Mouse (Mus musculus) telencephalon, adult 2 months (tissue): ENCODE measurements at regions not wholly inside any gene's neighbourhood (a gene's known extent, or its start where the extent isn't known, plus 50 kb on each side); places are given as distances from the start of the nearest gene placed in this dataset.

Source experiments
- DNase-seq: peaks from one replicate; pipeline ENCODE4 v3.0.0-alpha.2; 2011; ENCODE audit warnings: low read depth, low spot score

GRCm38 (mm10) chr9:76734387-76734786 lies 167.5 kb upstream of the Fam83b start:
- DNase-seq = no peak

GRCm38 (mm10) chr9:76733812-76734211 lies 166.9 kb upstream of the Fam83b start:
- DNase-seq = no peak

- no peak for DNase-seq
Measured at GRCm38 (mm10) chr9:76722881-76723280, 156.0 kb upstream of the Fam83b start.

GRCm38 (mm10) chr9:76715852-76716251 lies 148.9 kb upstream of the Fam83b start:
- no peak for DNase-seq

GRCm38 (mm10) chr9:76706451-76706850 lies 139.5 kb upstream of the Fam83b start:
- no peak for DNase-seq

- peak; percentile 47 for DNase-seq
Measured at GRCm38 (mm10) chr9:76705786-76706185, 138.9 kb upstream of the Fam83b start.

- no peak for DNase-seq
Measured at GRCm38 (mm10) chr9:76695547-76695946, 128.6 kb upstream of the Fam83b start.

- no peak for DNase-seq
Measured at GRCm38 (mm10) chr9:76692976-76693375, 126.1 kb upstream of the Fam83b start.

- peak; percentile 29 for DNase-seq
Measured at GRCm38 (mm10) chr9:76660848-76661247, 93.9 kb upstream of the Fam83b start.

- no peak for DNase-seq
Measured at GRCm38 (mm10) chr9:76659798-76660197, 92.9 kb upstream of the Fam83b start.

GRCm38 (mm10) chr9:76653311-76653710 lies 86.4 kb upstream of the Fam83b start:
- DNase-seq = no peak

GRCm38 (mm10) chr9:76649484-76649883 lies 82.6 kb upstream of the Fam83b start:
- DNase-seq = no peak

- no peak for DNase-seq
Measured at GRCm38 (mm10) chr9:76646383-76646782, 79.5 kb upstream of the Fam83b start.
